Mouse (Mus musculus) liver, adult 2 months (tissue): ENCODE measurements around the gene Slc46a3. TPM values are rescaled to one million over a fixed set of nuclear protein-coding genes. Genes with fewer than 3 reads are reported as not detected.

Experiments
- DNase-seq: peaks from one replicate; pipeline ENCODE4 v3.0.0-alpha.2; 2011; ENCODE audit warnings: low read depth, low spot score; ENCODE audit errors: extremely low read depth
- H3K27ac ChIP-seq: fragments of 200-500 bp; replicated peaks from 2 replicates; pipeline ENCODE4 v1.5.1; 2012; ENCODE audit warnings: low read depth, mild to moderate bottlenecking, control low read depth, inconsistent platforms, low read length; ENCODE audit not compliant: insufficient read depth
- H3K27me3 ChIP-seq: fragments of 200-500 bp; 2 replicates; pipeline ENCODE4 v1.6.1; 2012; ENCODE audit warnings: mild to moderate bottlenecking, moderate library complexity, low read length, inconsistent platforms; ENCODE audit not compliant: control insufficient read depth, insufficient read depth
- H3K36me3 ChIP-seq: fragments of 200-500 bp; 2 replicates; pipeline ENCODE4 v1.6.1; 2012; ENCODE audit warnings: low read length, inconsistent platforms; ENCODE audit not compliant: control insufficient read depth, insufficient read depth
- H3K4me1 ChIP-seq: fragments of 200-500 bp; 2 replicates; pipeline ENCODE4 v1.6.1; 2011; ENCODE audit warnings: low read length; ENCODE audit not compliant: control insufficient read depth, insufficient read depth
- H3K4me3 ChIP-seq: fragments of 200-500 bp; 2 replicates; pipeline ENCODE4 v1.5.1; 2011; ENCODE audit warnings: low read depth, mild to moderate bottlenecking, control low read depth, low read length, moderate library complexity; ENCODE audit not compliant: insufficient read depth
- H3K79me2 ChIP-seq: fragments of 200-500 bp; 2 replicates; pipeline ENCODE4 v1.6.1; 2012; ENCODE audit warnings: inconsistent platforms, mild to moderate bottlenecking, low read length, moderate library complexity; ENCODE audit not compliant: control insufficient read depth, insufficient read depth
- H3K9ac ChIP-seq: fragments of 200-500 bp; 2 replicates; pipeline ENCODE4 v1.6.1; 2012; ENCODE audit warnings: low read depth, mild to moderate bottlenecking, control low read depth, inconsistent platforms, low read length
- CTCF ChIP-seq: fragments of 200-500 bp; IDR thresholded peaks from 2 replicates; pipeline ENCODE4 v1.5.1; 2011; ENCODE audit warnings: low read depth, low read length, control low read depth
- POLR2A ChIP-seq: fragments of 200-500 bp; IDR thresholded peaks from 2 replicates; pipeline ENCODE4 v1.6.1; 2011; ENCODE audit warnings: low read length, control low read depth; ENCODE audit not compliant: insufficient read depth; ENCODE audit errors: extremely low read depth
- WGBS: fragments of 180-500 bp; shearing (Covaris S2); methylation state at CpG from one replicate; pipeline ENCODE4 v1.1.7; 2018; 5-methylcytosine and 5-hydroxymethylcytosine counted together
- polyA plus RNA-seq: library from polyadenylated mRNA; depleted of rRNA; stranded (reverse); fragments of >200 nt; gene quantifications from 2 replicates; pipeline ENCODE4 v1.2.3, GENCODE M21; 2012; rRNA removed
- total RNA-seq: library from RNA; depleted of rRNA; stranded (reverse); fragments of >200 nt; gene quantifications from 2 replicates; pipeline ENCODE4 v1.2.3, GENCODE M21; 2014; rRNA removed

Gene Slc46a3
- total RNA-seq (38.0 and 58.3 TPM in 2 replicates), polyA plus RNA-seq (72.7 and 88.3 TPM in 2 replicates)

DNA sequence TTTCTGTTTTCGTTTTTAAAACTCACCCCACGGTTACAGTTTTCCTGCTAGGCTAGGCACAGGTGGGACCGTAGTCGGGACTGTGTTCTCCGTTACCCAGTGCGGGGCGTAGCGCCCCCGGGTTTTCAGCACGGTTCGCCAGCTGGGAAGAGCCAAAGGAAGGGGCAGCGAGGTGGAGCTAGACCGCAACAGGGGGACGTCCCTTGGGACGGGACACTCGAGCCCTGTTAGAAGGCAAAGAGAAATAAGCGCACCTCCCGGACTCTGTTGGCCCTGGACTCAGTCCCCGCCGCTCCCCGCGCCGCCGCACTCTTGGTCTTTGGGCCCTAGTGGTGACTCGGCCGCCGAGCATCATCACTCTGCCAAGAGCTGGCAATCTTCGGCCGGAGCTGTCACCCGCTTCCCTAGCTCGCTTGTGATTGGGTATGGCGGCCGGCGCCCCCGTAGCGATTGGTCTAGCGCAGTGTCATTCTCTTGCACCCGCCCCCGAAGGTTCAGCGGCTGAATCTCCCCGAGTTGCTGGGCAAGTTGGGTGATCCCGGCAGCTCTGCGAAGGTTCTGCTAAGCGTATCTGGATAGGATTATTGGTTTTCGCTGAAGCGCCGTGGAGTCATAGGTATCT, at the start of gene Slc46a3:
Gene Slc46a3 (minus strand): TSS at position 361 of the 622 bp plus-strand sequence.
- H3K27ac ChIP-seq, result peak within 1 kb of the TSS; percentile 97
- H3K9ac ChIP-seq, result peak within 1 kb of the TSS; percentile 92
- peak; percentile 90 for DNase-seq
- peaks cover 5% of the 10 kb centered on the region; the same call in 1 of the 2 replicates for H3K79me2 ChIP-seq
- under 1% methylated on average over 47 of the region's 47 CpGs for WGBS
- H3K36me3 ChIP-seq, result peaks cover 5% of the 10 kb centered on the region; the same call in 1 of the 2 replicates
- H3K27me3 ChIP-seq, result no peaks in the 10 kb centered on the region
- H3K4me3 ChIP-seq, result peak within 1 kb of the TSS; percentile 88
- H3K4me1 ChIP-seq, result peaks cover 10% of the 10 kb centered on the region
- TF ChIP-seq CTCF (peak; percentile 58), POLR2A (peak; percentile 76; the same call in 1 of the 2 replicates)

DNA sequence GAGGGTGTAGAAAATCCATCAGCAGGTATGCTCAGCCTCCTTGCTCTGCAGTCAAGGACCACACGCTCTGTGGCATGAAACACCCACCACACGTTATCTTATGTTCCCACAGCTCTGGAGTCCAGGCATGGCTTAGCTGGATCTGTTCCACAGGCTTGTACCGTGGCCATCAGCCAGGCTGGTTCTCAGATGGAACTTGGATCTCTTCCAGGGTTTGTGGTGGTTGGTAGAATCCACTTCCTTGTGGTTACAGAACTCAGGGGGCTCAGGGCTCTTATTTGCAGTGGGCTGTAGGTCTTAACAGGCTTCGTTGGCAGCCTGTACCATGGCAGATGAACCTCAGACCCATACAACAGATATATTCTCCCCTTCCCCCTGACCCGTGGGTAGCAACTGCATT, 44.6 kb upstream of the Slc46a3 start:
- Histone ChIP-seq H3K27ac (no peak overlapping the region), H3K9ac (no peak overlapping the region), H3K79me2 (no peaks in the 10 kb centered on the region), H3K27me3 (no peaks in the 10 kb centered on the region), H3K36me3 (no peaks in the 10 kb centered on the region), H3K4me3 (no peak overlapping the region), H3K4me1 (no peaks in the 10 kb centered on the region)
- WGBS, result 58% methylated on average over 5 of the region's 5 CpGs
- TF ChIP-seq POLR2A (no peak), CTCF (no peak)
- no peak for DNase-seq

DNA sequence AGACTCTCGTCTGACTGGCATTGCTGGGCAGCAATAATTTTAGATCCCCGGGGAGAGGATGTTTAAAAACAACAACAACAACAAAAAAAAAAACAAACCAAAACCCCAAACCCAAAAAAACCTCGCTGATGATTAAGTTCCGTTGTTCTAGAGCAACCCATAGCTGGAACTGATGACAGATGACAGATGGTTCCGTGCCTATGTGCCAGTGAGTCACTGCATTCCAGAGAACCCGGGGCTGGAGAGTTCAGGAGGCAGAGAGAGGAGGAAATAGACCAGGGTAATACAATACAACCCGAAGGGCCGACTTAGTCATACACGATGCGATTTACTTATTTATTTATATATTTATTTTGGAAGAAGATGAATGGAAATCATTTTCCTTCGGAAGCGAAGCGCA, 40.5 kb upstream of the Slc46a3 start:
- Histone ChIP-seq H3K79me2 (no peaks in the 10 kb centered on the region), H3K27me3 (no peaks in the 10 kb centered on the region), H3K4me1 (no peaks in the 10 kb centered on the region), H3K27ac (no peak overlapping the region), H3K9ac (no peak overlapping the region), H3K36me3 (no peaks in the 10 kb centered on the region), H3K4me3 (no peak overlapping the region)
- WGBS, result 81% methylated on average over 13 of the region's 13 CpGs
- TF ChIP-seq POLR2A (no peak), CTCF (no peak)
- DNase-seq, result no peak

DNA sequence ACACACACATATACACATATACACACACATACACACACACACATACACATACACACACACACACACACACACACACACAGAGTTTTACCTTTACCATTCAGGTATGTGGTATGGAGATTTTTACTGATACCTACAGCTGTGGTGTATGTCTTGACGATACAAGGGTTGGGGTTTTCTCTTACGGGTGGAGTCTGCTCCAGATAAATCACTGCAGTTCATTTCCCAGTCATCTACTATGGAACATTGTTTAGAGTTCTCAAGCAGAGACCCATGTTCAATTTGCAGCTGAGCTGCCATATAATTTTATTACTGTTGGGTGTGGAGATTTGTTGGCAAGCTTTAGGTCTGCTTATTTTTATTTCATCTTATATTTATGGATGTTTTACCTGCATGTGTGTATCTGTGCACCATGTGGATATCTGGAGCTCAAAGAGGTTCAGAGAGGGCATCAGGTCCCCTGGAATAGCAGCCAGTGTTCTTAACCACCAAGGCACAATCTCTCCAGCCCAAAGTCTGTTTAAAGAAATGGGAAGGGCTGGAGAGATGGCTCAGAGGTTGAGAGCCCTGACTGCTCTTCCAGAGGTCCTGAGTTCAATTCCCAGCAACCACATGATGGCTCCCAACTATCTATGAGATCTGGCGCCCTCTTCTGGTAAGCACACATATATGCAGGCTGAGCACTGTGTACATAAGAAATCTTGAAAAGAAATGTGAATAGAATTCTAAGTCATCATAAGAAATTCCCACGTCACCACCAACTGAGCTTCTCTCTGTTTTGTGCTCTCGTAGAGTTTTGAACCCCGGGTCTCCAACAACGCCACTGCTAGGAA, 34.3 kb upstream of the Slc46a3 start:
- Histone ChIP-seq H3K4me3 (no peak overlapping the region), H3K79me2 (no peaks in the 10 kb centered on the region), H3K27ac (no peak overlapping the region), H3K9ac (no peak overlapping the region), H3K36me3 (no peaks in the 10 kb centered on the region), H3K4me1 (no peaks in the 10 kb centered on the region), H3K27me3 (no peaks in the 10 kb centered on the region)
- TF ChIP-seq CTCF, result 0 out of 2 replicates have a peak, but pooled peaks have one; percentile 23
- TF ChIP-seq POLR2A, result no peak
- 80% methylated on average over 7 of the region's 7 CpGs for WGBS
- no peak for DNase-seq

DNA sequence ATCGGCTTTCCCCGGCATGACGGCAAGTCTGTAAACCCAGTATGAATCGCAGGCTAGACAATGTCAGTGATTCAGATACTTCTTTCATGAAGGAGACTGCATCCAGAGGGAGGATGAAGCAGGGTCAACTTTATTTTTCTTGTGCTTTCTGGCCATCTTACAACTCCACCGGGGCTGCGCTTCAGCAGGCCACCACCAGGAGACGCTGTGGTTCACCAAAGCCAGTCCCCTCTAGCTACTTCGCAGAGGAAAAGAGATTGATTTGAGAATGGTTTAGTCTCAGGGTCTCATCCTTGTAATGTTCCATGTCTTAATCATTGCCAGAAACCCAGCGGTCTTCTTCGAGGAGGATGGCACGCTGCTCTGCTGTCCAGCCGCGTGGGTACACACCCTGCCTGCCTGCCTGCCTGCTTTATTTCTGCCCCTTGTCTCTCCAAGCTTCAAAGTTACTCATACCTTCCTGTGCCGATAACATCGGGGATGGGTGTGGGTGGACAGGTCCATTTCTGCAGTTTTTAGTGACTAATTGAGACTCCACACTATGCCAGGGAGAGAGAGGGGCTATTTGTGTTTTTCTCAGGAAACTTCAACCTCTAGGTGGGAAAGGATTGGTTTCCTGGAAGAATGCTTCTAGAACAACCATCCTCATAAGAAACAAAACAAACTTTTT, 31.5 kb upstream of the Slc46a3 start:
- H3K79me2 ChIP-seq, result no peaks in the 10 kb centered on the region
- no peak for DNase-seq
- WGBS, result 65% methylated on average over 15 of the region's 15 CpGs
- H3K36me3 ChIP-seq, result no peaks in the 10 kb centered on the region
- no peak overlapping the region for H3K27ac ChIP-seq
- no peaks in the 10 kb centered on the region for H3K27me3 ChIP-seq
- no peak overlapping the region for H3K4me3 ChIP-seq
- no peaks in the 10 kb centered on the region for H3K4me1 ChIP-seq
- TF ChIP-seq POLR2A (no peak), CTCF (peak; percentile 76)
- H3K9ac ChIP-seq, result no peak overlapping the region
